In genomic region chrX:73684156-73684555, GRCm38 (mm10) we compare ENCODE assay signal across 21 mouse cellular contexts. TPM values are rescaled to one million over a fixed set of nuclear protein-coding genes. Genes with fewer than 3 reads are reported as not detected.
DNase-seq lines count a peak whose midpoint lies in the region; TF ChIP-seq lines count a peak whose summit lies in the region.
"Had no signal": no experiment of that assay in that cellular context is flagged by ENCODE, and none has a peak within 500 bp of the region (broad histone marks: within the 10 kb centered on the region; RNA-seq: fewer than 3 reads in every experiment).

No protein-coding gene starts in this region.

- no peaks in the 10 kb centered on the region for H3K27me3 ChIP-seq in small intestine, adult 2 months (ENCODE audit: control insufficient read depth, insufficient read depth, low read length)
- H3K27me3 ChIP-seq: embryonic facial prominence, embryonic 13.5 days; embryonic facial prominence, embryonic 15.5 days; forebrain, embryonic 12.5 days had no signal

- peaks cover 55% of the 10 kb centered on the region for H3K36me3 ChIP-seq in small intestine, adult 2 months (ENCODE audit: control insufficient read depth, insufficient read depth, low read length)

- TF ChIP-seq CTCF in small intestine, adult 2 months (IDR thresholded peaks at IDR 0.05; ENCODE audit: extremely low read depth, insufficient read length, insufficient replicate concordance, low read depth, low read length), result no peak

- H3K4me3 ChIP-seq in small intestine, adult 2 months (ENCODE audit: low read depth, low read length), result no peak overlapping the region
- H3K4me3 ChIP-seq: embryonic facial prominence, embryonic 13.5 days; embryonic facial prominence, embryonic 15.5 days; erythroblast, embryonic 14.5 days; forebrain, embryonic 10.5 days; forebrain, embryonic 12.5 days had no signal

- peak; percentile 9 for DNase-seq in heart, adult 11 months
- no peak for DNase-seq in heart, adult 18-20 months
- peak; percentile 53 for DNase-seq in R1 (ENCODE audit: low read depth, low spot score)
- no peak for DNase-seq in spleen, adult 18-20 months
- DNase-seq in cerebellum, adult 8-10 months, result no peak
- DNase-seq: adrenal gland, adult 8-10 months; adrenal gland, postnatal 14 days; adrenal gland, postnatal 36 days; cerebellum, adult 11-12 months; cerebellum, adult 2 months; cerebellum, adult 9-11 months; cerebellum, postnatal 14 days; cerebellum, postnatal 36 days; embryo, embryonic 11 days had no signal

- no peak for TF ChIP-seq POLR2A in small intestine, adult 2 months (IDR thresholded peaks at IDR 0.05; ENCODE audit: low read depth, low read length)

- peaks cover 9% of the 10 kb centered on the region; the same call in 1 of the 2 replicates for H3K4me1 ChIP-seq in small intestine, adult 2 months (ENCODE audit: control insufficient read depth, insufficient read depth, insufficient read length, low read length)
- H3K4me1 ChIP-seq: embryonic facial prominence, embryonic 13.5 days; embryonic facial prominence, embryonic 15.5 days; forebrain, embryonic 10.5 days; forebrain, embryonic 12.5 days had no signal

- WGBS in small intestine, adult 2 months, result 85% methylated on average over 2 of the region's 2 CpGs

- H3K27ac ChIP-seq in small intestine, adult 2 months (ENCODE audit: insufficient read depth, low read depth, low read length), result peak overlapping the region; percentile 99; the same call in 1 of the 2 replicates
- H3K27ac ChIP-seq: embryonic facial prominence, embryonic 13.5 days; embryonic facial prominence, embryonic 15.5 days; forebrain, embryonic 10.5 days; forebrain, embryonic 12.5 days had no signal

RNA-seq across cellular contexts. Expression of gene Slc6a8, which starts 11.2 kb away (rescaled TPM):
- 100 to 1,000 TPM; 156 to 169 TPM for total RNA-seq in heart, adult 18-20 months (2021)
- 308 and 930 TPM in 2 replicates for polyA plus RNA-seq in small intestine, adult 2 months (2012; rRNA removed)
- polyA plus RNA-seq: erythroblast, embryonic 14.5 days had no signal

RNA-seq across cellular contexts. Expression of gene Pnck, which starts 24.2 kb away (rescaled TPM):
- 10 to 100 TPM in 1 of 2 experiments, 1 to 10 TPM in 1; 6.1 to 10.6 TPM for total RNA-seq in heart, adult 18-20 months (2021)
- polyA plus RNA-seq in small intestine, adult 2 months (2012; rRNA removed), result 4.5 and 5.8 TPM in 2 replicates
- total RNA-seq: G1E had no signal
- polyA plus RNA-seq: erythroblast, embryonic 14.5 days; G1E had no signal

RNA-seq across cellular contexts. Expression of gene Bcap31, which starts 31.8 kb away (rescaled TPM):
- total RNA-seq in heart, adult 18-20 months (2021), result 10 to 100 TPM; 90.2 to 93.3 TPM
- 19.0 and 33.3 TPM in 2 replicates for polyA plus RNA-seq in small intestine, adult 2 months (2012; rRNA removed)

RNA-seq across cellular contexts. Expression of gene Abcd1, which starts 32.2 kb away (rescaled TPM):
- 10 to 100 TPM; 29.2 to 29.6 TPM for total RNA-seq in heart, adult 18-20 months (2021)
- 49.3 and 99.9 TPM in 2 replicates for polyA plus RNA-seq in small intestine, adult 2 months (2012; rRNA removed)

RNA-seq across cellular contexts. Expression of gene Dusp9, which starts 44.9 kb away (rescaled TPM):
- not detected for total RNA-seq in heart, adult 18-20 months (2021)
- 0.23 and 1.1 TPM in 2 replicates for polyA plus RNA-seq in small intestine, adult 2 months (2012; rRNA removed)

Comparison
In these comparisons a context has a peak if more than half of its experiments do, and no peak if none do; other contexts are left out.
1. DNase-seq: peak in heart, adult 11 months (single experiment) and R1 (single experiment); none in heart, adult 18-20 months (0 of 2), spleen, adult 18-20 months (0 of 2) and cerebellum, adult 8-10 months (single experiment).